Mouse (Mus musculus) heart, embryonic 15.5 days (tissue): ENCODE results near the gene Tube1. TPM values are rescaled to one million over a fixed set of nuclear protein-coding genes. Genes with fewer than 3 reads are reported as not detected.
A peak's percentile ranks its signal among the peaks of the same experiment; 100 is the strongest.

Experiments
- ATAC-seq: fragments of 200-750 bp; cut with Nextera tagmentation; replicated peaks from 2 replicates; pipeline ENCODE4 v1.8.0; 2017; ENCODE audit warnings: low read depth, moderate TSS enrichment; ENCODE audit not compliant: insufficient number of reproducible peaks, insufficient read depth, low FRiP score
- H3K27ac ChIP-seq: fragments of 300-500 bp; sonication (generic); 2 replicates; pipeline ENCODE4 v1.5.1; 2015; ENCODE audit warnings: mild to moderate bottlenecking, inconsistent platforms
- H3K27me3 ChIP-seq: fragments of 300-500 bp; sonication (generic); 2 replicates; pipeline ENCODE4 v1.6.1; 2015; ENCODE audit warnings: inconsistent platforms
- H3K36me3 ChIP-seq: fragments of 300-500 bp; sonication (generic); 2 replicates; pipeline ENCODE4 v1.6.1; 2015; ENCODE audit warnings: mild to moderate bottlenecking, inconsistent platforms
- H3K4me1 ChIP-seq: fragments of 300-500 bp; sonication (generic); replicated peaks from 2 replicates; pipeline ENCODE4 v1.6.1; 2015; ENCODE audit warnings: inconsistent platforms
- H3K4me2 ChIP-seq: fragments of 300-500 bp; sonication (generic); 2 replicates; pipeline ENCODE4 v1.6.1; 2015; ENCODE audit warnings: inconsistent platforms, mild to moderate bottlenecking, moderate library complexity
- H3K4me3 ChIP-seq: fragments of 300-500 bp; sonication (generic); 2 replicates; pipeline ENCODE4 v1.5.1; 2015; ENCODE audit warnings: mild to moderate bottlenecking, inconsistent platforms
- H3K9ac ChIP-seq: fragments of 300-500 bp; sonication (generic); 2 replicates; pipeline ENCODE4 v1.6.1; 2015; ENCODE audit warnings: mild to moderate bottlenecking, inconsistent platforms
- H3K9me3 ChIP-seq: fragments of 300-500 bp; sonication (generic); replicated peaks from 2 replicates; pipeline ENCODE4 v1.6.1; 2016; ENCODE audit warnings: inconsistent platforms
- WGBS: fragments of 180-500 bp; shearing (Covaris S2); methylation state at CpG from one replicate; pipeline ENCODE4 v1.1.7; 2015; ENCODE audit warnings: mixed read lengths; 5-methylcytosine and 5-hydroxymethylcytosine counted together
- polyA plus RNA-seq: library from polyadenylated mRNA; unstranded; fragments of >200 nt; fragmentation: Nextera tagmentation; extraction: Ambion mirVana; gene quantifications from 2 replicates; pipeline ENCODE4 v1.2.1, GENCODE M21; 2015

Gene Tube1
- 7.6 and 8.3 TPM in 2 replicates for polyA plus RNA-seq

DNA sequence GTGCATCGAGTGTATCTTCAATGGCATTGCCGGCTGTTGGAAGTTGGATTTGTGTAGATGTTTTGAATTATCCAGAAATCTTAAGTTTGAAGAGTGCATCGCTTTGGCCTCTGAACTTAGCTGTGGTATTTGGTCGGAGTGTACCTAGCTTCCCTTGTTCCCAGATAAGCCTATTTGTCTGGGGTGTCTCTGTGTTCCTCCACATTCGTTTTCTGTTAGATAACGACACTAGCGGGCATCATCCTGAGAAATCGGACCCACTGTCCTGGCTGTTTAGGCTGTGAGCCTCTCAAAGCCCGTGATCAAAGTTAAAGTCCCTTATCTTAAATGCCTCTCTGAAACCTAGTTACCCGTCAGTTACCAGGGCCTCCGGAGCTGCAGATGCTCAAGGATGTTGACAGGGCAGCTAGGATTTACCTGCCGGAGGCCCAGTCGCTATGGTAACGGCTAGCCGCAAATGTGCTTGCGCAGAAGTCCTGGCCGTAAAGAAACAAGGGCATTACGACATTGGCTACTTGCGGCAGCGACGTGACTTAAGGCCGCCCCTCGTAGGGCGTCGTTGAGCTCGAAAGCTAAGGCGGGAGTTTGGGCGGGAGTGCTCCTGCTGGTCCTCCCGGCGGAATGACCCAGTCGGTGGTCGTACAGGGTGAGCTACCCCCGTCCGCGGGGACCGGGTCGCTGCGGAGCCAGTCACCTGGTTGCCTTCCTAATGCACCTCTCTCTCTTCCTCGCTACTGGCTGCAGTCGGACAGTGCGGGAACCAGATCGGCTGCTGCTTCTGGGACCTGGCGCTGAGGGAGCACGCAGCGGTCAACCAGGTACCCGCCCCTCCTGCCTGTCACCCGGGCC is at the start of gene Tube1, which contains the start of gene Fam229b:
Tube1 (plus strand) TSS at position 515 of the 849 bp plus-strand sequence.
Fam229b (minus strand) TSS at position 453 of the 849 bp plus-strand sequence.
- no peaks in the 10 kb centered on the region for H3K9me3 ChIP-seq
- no peak within 1 kb of the TSS for H3K27ac ChIP-seq
- H3K9ac ChIP-seq, result peak within 1 kb of the TSS; percentile 63
- peaks cover 7% of the 10 kb centered on the region; the same call in 1 of the 2 replicates for H3K36me3 ChIP-seq
- H3K4me2 ChIP-seq, result peak within 1 kb of the TSS; percentile 83
- H3K4me1 ChIP-seq, result peaks cover 10% of the 10 kb centered on the region
- ATAC-seq, result peak; percentile 83
- H3K4me3 ChIP-seq, result peak within 1 kb of the TSS; percentile 76
- H3K27me3 ChIP-seq, result no peaks in the 10 kb centered on the region
- WGBS, result 3% methylated on average over 45 of the region's 47 CpGs

DNA sequence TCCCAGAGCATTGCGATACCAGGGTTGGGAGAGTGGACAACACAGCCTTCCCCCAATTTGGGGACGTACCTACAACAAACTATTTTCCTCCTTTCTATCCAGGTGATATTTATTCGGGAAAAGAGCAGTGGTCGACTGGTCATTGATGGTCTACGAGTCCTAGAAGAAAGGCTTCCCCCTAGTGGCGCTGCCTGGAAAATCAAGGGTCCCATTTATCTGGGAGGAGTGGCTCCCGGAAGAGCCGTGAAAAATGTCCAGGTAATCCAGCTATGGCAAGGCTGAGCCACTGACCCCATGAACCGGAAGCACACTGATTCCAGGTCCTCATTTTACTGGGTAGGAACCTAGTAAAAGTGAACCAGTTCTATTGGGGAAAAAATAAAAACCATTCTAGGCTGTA is 36.8 kb upstream of the Tube1 start:
- no peak for ATAC-seq
- WGBS, result 78% methylated on average over 9 of the region's 9 CpGs
- H3K4me1 ChIP-seq, result no peaks in the 10 kb centered on the region
- no peak overlapping the region for H3K27ac ChIP-seq
- no peaks in the 10 kb centered on the region for H3K27me3 ChIP-seq
- no peak overlapping the region for H3K4me2 ChIP-seq
- H3K9ac ChIP-seq, result no peak overlapping the region
- H3K36me3 ChIP-seq, result peaks cover 65% of the 10 kb centered on the region
- H3K4me3 ChIP-seq, result no peak overlapping the region
- no peaks in the 10 kb centered on the region for H3K9me3 ChIP-seq

DNA sequence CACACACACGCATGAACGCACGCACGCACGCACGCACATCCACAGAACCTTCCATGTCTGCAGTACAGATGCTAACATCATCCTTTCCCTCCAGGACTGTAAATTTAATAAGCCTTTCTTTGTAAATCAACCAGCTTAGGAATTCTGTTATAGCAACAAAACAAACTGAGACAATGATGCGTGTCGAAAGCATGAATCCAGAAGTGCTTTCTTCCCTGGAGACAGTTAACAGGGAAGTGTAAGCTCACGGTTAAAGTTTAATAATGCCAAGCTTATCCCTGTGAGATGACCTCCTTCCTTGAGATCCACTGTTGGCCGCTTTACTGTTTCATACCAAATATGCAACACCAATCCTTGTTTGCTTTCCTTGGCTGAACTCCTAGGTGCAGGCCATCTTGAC is 35.0 kb upstream of the Tube1 start:
- no peak overlapping the region for H3K9ac ChIP-seq
- peaks cover 73% of the 10 kb centered on the region for H3K36me3 ChIP-seq
- no peaks in the 10 kb centered on the region for H3K27me3 ChIP-seq
- no peaks in the 10 kb centered on the region for H3K4me1 ChIP-seq
- H3K4me2 ChIP-seq, result no peak overlapping the region
- H3K9me3 ChIP-seq, result no peaks in the 10 kb centered on the region
- ATAC-seq, result no peak
- 92% methylated on average over 10 of the region's 10 CpGs for WGBS
- no peak overlapping the region for H3K4me3 ChIP-seq
- H3K27ac ChIP-seq, result no peak overlapping the region

DNA sequence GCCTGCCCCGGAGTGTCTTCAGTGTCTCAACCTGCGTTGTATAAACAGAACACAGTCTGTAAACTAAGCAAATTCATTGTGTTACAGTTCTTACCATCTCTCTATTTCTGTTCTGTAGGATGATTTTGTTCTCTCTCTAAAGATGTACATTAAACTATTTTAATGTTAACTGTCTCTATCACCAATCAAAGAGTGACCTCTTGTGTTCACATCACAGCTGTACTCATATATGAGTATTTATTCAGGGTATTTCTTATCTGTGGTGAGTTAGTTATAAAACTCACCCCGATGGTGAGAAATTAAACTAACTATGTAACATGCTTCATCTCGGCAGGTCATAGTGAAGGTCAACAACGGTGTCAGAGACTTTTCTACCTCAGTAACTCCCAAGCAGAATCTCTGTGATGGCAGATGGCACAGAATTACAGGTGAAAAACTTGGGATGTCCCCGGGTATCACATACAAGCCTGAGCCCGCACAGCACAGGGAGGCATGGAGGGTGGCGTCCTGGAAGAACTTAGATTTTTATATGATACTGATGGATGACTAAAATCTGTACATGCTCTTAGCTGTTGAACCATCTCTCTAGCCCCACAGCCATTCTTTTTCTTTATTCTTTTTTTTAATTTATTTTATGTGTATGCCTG is 28.9 kb upstream of the Tube1 start:
- Histone ChIP-seq H3K27ac (no peak overlapping the region), H3K4me1 (no peaks in the 10 kb centered on the region), H3K4me3 (no peak overlapping the region), H3K36me3 (peaks cover 70% of the 10 kb centered on the region), H3K4me2 (no peak overlapping the region), H3K9me3 (no peaks in the 10 kb centered on the region), H3K9ac (no peak overlapping the region), H3K27me3 (no peaks in the 10 kb centered on the region)
- 89% methylated on average over 8 of the region's 8 CpGs for WGBS
- no peak for ATAC-seq

DNA sequence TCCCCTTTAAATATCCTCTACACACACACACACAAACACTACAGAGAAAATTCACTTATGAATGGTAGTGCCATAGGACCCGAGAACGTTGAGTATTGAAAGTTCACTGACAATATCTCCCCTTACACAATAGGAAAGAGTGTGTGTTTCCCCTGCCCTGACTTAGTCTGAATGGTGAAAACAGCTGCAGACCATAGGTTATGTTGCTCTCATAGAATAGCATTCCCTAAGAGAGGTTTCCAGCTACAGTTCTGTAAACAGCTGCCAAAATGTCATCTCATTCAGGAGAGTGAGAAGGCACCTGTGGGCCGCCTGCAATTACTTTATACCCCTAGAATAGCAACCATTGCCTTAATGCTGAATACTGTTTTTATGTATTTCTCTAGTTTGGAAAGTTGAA is 27.4 kb upstream of the Tube1 start:
- no peaks in the 10 kb centered on the region for H3K27me3 ChIP-seq
- no peak for ATAC-seq

DNA sequence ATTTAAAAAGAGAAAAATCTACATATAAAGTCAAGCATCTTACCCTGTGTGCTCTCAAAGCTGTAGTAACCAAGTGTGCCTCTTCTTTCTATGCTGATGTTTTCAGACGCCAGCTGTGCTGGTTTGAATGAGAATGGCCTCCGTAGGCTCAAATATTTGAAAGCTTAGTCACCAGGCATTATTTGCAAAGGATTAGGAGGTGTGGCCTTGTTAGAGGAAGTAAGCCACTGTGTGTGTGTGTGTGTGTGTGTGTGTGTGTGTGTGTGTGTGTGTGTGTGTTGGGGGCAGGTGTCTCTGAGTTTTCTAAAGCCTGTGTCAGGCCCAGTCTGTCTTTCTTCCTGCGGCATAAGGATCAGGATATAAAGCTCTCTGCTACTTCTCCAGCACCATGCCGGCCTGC is 26.8 kb upstream of the Tube1 start:
- no peak overlapping the region for H3K9ac ChIP-seq
- H3K4me2 ChIP-seq, result no peak overlapping the region
- H3K36me3 ChIP-seq, result peaks cover 75% of the 10 kb centered on the region
- no peak overlapping the region for H3K4me3 ChIP-seq
- WGBS, result 55% methylated on average over 4 of the region's 4 CpGs
- H3K9me3 ChIP-seq, result no peaks in the 10 kb centered on the region
- H3K27ac ChIP-seq, result no peak overlapping the region
- ATAC-seq, result no peak
- H3K27me3 ChIP-seq, result no peaks in the 10 kb centered on the region
- H3K4me1 ChIP-seq, result no peaks in the 10 kb centered on the region

More for the DNA sequence above, 27.4 kb upstream of the Tube1 start:
- H3K4me1 ChIP-seq, result no peaks in the 10 kb centered on the region
- H3K27ac ChIP-seq, result no peak overlapping the region
- no peaks in the 10 kb centered on the region for H3K9me3 ChIP-seq
- WGBS, result 67% methylated on average over 3 of the region's 3 CpGs
- peaks cover 75% of the 10 kb centered on the region for H3K36me3 ChIP-seq
- no peak overlapping the region for H3K4me3 ChIP-seq
- H3K4me2 ChIP-seq, result no peak overlapping the region
- no peak overlapping the region for H3K9ac ChIP-seq

DNA sequence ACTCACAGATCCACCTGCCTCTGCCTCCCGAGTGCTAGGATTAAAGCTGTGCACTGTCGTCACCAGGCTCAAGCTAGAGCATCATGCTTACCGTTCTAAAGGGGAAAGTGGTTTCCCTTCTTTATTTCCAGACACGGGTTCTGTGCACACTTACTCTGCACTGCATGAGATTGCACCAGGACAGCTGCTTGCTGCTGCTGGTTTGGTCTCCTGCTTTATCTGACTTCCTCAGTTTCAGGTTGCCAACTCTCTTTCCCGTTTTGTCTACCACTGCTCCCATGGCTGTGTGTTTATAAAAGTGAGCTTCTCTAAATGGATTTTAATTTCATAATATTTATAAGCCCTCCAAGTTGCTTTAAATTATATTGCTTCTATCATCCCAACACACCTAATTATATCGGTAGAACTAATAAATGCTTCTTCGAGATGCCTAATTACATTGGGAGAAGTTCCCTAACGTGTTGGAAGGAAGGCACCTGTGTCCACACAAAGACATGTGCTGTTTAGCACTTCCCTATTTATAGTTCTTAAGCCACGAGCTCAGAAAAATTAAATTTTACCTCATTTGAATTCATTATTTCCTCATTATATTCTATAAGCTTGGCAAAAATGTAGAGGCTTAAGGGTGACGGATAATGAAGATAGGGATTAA is 24.8 kb upstream of the Tube1 start:
- WGBS, result 67% methylated on average over 10 of the region's 10 CpGs
- H3K9me3 ChIP-seq, result no peaks in the 10 kb centered on the region
- no peak for ATAC-seq
- no peaks in the 10 kb centered on the region for H3K27me3 ChIP-seq
- H3K4me2 ChIP-seq, result no peak overlapping the region
- H3K27ac ChIP-seq, result no peak overlapping the region
- no peaks in the 10 kb centered on the region for H3K4me1 ChIP-seq
- peaks cover 58% of the 10 kb centered on the region for H3K36me3 ChIP-seq
- H3K9ac ChIP-seq, result no peak overlapping the region
- no peak overlapping the region for H3K4me3 ChIP-seq

DNA sequence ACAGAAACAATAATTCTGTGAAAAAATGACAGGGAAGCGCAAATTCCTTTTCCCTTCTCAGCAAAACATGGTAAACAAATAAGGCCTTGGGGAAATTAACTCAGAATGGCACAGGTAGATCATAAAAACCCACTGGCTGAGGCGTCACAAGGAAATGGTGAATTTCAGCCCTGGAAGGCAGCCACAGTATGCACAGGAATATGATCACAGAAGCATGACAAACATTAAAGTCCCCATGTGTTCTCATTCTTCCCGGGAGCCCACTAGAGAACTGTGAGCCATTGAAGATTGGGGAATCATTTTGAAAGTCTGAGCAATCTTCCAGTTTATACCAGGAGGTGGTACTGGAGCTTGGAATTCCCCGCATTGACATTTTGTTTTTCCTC is 24.3 kb upstream of the Tube1 start:
- no peak overlapping the region for H3K27ac ChIP-seq
- WGBS, result 76% methylated on average over 4 of the region's 4 CpGs
- H3K4me3 ChIP-seq, result no peak overlapping the region
- no peak overlapping the region for H3K4me2 ChIP-seq
- H3K27me3 ChIP-seq, result no peaks in the 10 kb centered on the region
- no peak overlapping the region for H3K9ac ChIP-seq
- ATAC-seq, result no peak
- H3K4me1 ChIP-seq, result no peaks in the 10 kb centered on the region
- H3K9me3 ChIP-seq, result no peaks in the 10 kb centered on the region
- H3K36me3 ChIP-seq, result peaks cover 58% of the 10 kb centered on the region

DNA sequence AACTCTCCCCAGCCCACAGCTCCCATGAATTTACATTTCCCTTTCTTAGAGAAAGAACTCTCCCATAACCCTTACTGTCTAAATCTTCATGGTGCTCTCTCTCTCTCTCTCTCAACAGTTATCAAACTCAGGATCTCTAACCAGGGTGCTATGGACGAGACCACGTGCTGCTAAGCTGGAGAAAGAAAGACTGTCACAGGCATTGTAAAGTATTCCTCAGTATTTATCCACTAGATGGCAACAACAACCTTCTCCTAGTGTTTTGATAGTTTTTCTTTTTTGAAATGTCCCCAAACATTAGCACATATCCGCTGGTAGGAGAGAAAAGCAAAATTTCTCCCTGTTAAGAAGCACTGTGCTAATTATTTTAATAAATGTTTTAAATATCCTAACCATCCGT is 12.4 kb upstream of the Tube1 start:
- no peaks in the 10 kb centered on the region for H3K27me3 ChIP-seq
- H3K4me2 ChIP-seq, result no peak overlapping the region
- no peaks in the 10 kb centered on the region for H3K36me3 ChIP-seq
- no peaks in the 10 kb centered on the region for H3K4me1 ChIP-seq
- H3K4me3 ChIP-seq, result no peak overlapping the region
- no peak for ATAC-seq
- 27% methylated on average over 4 of the region's 4 CpGs for WGBS
- no peaks in the 10 kb centered on the region for H3K9me3 ChIP-seq
- H3K27ac ChIP-seq, result no peak overlapping the region
- no peak overlapping the region for H3K9ac ChIP-seq

DNA sequence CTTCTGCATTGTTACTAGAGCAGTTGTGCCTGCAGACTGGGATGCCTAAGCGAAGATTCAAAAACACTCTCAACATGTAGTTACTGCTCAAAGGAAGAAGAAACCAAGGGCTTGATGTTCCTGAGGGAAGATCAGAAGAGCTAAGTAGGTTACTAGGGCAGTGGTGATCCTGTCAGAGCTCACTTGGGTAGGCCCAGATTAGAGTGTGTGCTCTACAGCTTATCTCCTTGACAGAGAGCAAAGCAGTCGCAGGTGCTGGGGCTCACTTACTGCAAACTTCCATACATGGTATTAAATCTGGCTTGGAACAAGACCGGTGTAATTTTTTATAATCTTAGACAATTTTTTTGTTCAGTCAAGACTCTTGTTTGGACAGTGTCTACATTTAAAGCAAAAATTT is 4.0 kb downstream of the Tube1 start:
- Histone ChIP-seq H3K27me3 (no peaks in the 10 kb centered on the region), H3K4me2 (no peak overlapping the region), H3K4me3 (no peak overlapping the region), H3K36me3 (peaks cover 20% of the 10 kb centered on the region), H3K4me1 (peaks cover 10% of the 10 kb centered on the region), H3K27ac (no peak overlapping the region), H3K9me3 (no peaks in the 10 kb centered on the region), H3K9ac (no peak overlapping the region)
- ATAC-seq, result no peak
- 64% methylated on average over 3 of the region's 3 CpGs for WGBS

DNA sequence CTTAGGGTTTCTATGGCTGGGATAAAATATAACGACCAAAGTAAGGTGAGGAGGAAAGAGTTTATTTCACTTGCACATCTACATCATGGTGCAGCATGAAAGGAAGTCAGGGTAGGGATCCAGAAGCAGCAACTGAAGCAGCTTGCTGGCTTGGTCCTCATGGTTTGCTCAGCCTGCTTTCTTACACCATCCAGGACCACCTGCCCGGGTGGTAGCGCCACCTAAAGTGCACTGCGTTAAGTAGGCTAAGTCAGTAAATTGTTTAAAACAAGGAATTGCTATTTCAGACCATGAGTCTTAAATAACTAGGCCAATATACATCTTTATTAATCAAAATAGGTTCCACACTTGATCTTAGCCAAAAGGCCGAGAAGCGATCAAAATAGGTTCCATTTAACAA is 5.0 kb downstream of the Tube1 start:
- 81% methylated on average over 6 of the region's 6 CpGs for WGBS
- H3K4me3 ChIP-seq, result no peak overlapping the region

More for the DNA sequence above, 5.0 kb downstream of the Tube1 start:
- Histone ChIP-seq H3K4me2 (no peak overlapping the region), H3K36me3 (peaks cover 25% of the 10 kb centered on the region), H3K27me3 (no peaks in the 10 kb centered on the region), H3K27ac (no peak overlapping the region), H3K9me3 (no peaks in the 10 kb centered on the region), H3K9ac (no peak overlapping the region), H3K4me1 (peaks cover 6% of the 10 kb centered on the region)
- ATAC-seq, result no peak
